Mouse (Mus musculus) myocyte (in vitro differentiated cells): Measurements from ENCODE around the gene Dgat2l6. TPM values are rescaled to one million over a fixed set of nuclear protein-coding genes. Genes with fewer than 3 reads are reported as not detected.

Experiments used
- H3K27me3 ChIP-seq: one replicate; pipeline ENCODE4 v1.6.1; 2011; ENCODE audit not compliant: control insufficient read depth, insufficient read depth, insufficient read length
- H3K36me3 ChIP-seq: one replicate; pipeline ENCODE4 v1.6.1; 2011; ENCODE audit not compliant: control insufficient read depth, insufficient read depth
- H3K4me2 ChIP-seq: one replicate; pipeline ENCODE4 v1.6.1; 2011; ENCODE audit warnings: low read depth, control low read depth
- H3K4me3 ChIP-seq: one replicate; pipeline ENCODE4 v1.5.1; 2011; ENCODE audit warnings: mild to moderate bottlenecking, control low read depth, moderate library complexity
- H3K79me2 ChIP-seq: one replicate; pipeline ENCODE4 v1.6.1; 2011; ENCODE audit not compliant: control insufficient read depth, insufficient read depth
- H3ac ChIP-seq: one replicate; pipeline ENCODE4 v1.6.1; 2011; ENCODE audit not compliant: control insufficient read depth, insufficient read length
- CEBPB ChIP-seq: IDR thresholded peaks from 2 replicates; pipeline ENCODE4 v1.6.1; 2011; ENCODE audit warnings: mild to moderate bottlenecking, moderate library complexity; ENCODE audit not compliant: poor library complexity, insufficient read depth, severe bottlenecking
- E2F4 ChIP-seq: IDR thresholded peaks from one replicate; pipeline ENCODE4 v1.6.1; 2011; ENCODE audit warnings: mild to moderate bottlenecking, control low read depth, moderate library complexity; ENCODE audit not compliant: insufficient read depth
- MAX ChIP-seq: IDR thresholded peaks from one replicate; pipeline ENCODE4 v1.6.1; 2011; ENCODE audit warnings: low read depth, mild to moderate bottlenecking, control low read depth
- MYOD1 ChIP-seq, 3 experiments: IDR thresholded peaks; one replicate each; pipeline ENCODE4 v1.6.1; 2011; ENCODE audit warnings: control low read depth in 2 of 3, low read depth in 2 of 3, mild to moderate bottlenecking in 2 of 3, moderate library complexity in 1 of 3; ENCODE audit not compliant: insufficient read length in 2 of 3, control insufficient read depth in 1 of 3
- MYOG ChIP-seq, 3 experiments: IDR thresholded peaks; one replicate each; pipeline ENCODE4 v1.6.1; 2011; ENCODE audit warnings: control low read depth in 2 of 3, low read depth in 2 of 3, mild to moderate bottlenecking in 2 of 3; ENCODE audit not compliant: insufficient read length in 2 of 3, control insufficient read depth in 1 of 3, insufficient read depth in 1 of 3
- POLR2A ChIP-seq: IDR thresholded peaks from one replicate; pipeline ENCODE4 v1.6.1; 2011; ENCODE audit warnings: low read depth, mild to moderate bottlenecking, control low read depth, moderate library complexity; ENCODE audit not compliant: insufficient read length
- POLR2AphosphoS2 ChIP-seq: IDR thresholded peaks from one replicate; pipeline ENCODE4 v1.6.1; 2011; ENCODE audit warnings: low read depth, control low read depth; ENCODE audit not compliant: insufficient read length
- REST ChIP-seq: IDR thresholded peaks from one replicate; pipeline ENCODE4 v1.6.1; 2011; ENCODE audit warnings: mild to moderate bottlenecking, control low read depth, moderate library complexity; ENCODE audit not compliant: insufficient read depth, insufficient read length
- SRF ChIP-seq: IDR thresholded peaks from one replicate; pipeline ENCODE4 v1.6.1; 2011; ENCODE audit warnings: low read depth; ENCODE audit not compliant: control insufficient read depth, insufficient read length
- TCF12 ChIP-seq: IDR thresholded peaks from one replicate; pipeline ENCODE4 v1.6.1; 2011; ENCODE audit warnings: mild to moderate bottlenecking, control low read depth; ENCODE audit not compliant: poor library complexity, insufficient read depth, severe bottlenecking
- TCF3 ChIP-seq: IDR thresholded peaks from one replicate; pipeline ENCODE4 v1.6.1; 2011; ENCODE audit warnings: low read depth, control low read depth; ENCODE audit not compliant: insufficient read length
- USF1 ChIP-seq: IDR thresholded peaks from one replicate; pipeline ENCODE4 v1.6.1; 2011; ENCODE audit warnings: low read depth, mild to moderate bottlenecking, control low read depth, moderate library complexity
- polyA plus RNA-seq: library from polyadenylated mRNA; unstranded; fragments of >200 nt; fragmentation: generic; extraction: Trizol; gene quantifications from one replicate; pipeline ENCODE4 v1.2.1, GENCODE M21; 2012; ENCODE audit warnings: missing spikeins

Gene Dgat2l6
- polyA plus RNA-seq, 1 experiment = not detected

GRCm38 (mm10) chrX:100517626-100518025, 7.0 kb upstream of the Dgat2l6 start:
- no peak overlapping the region for H3K4me3 ChIP-seq
- H3K27me3 ChIP-seq = no peaks in the 10 kb centered on the region
- no peak overlapping the region for H3ac ChIP-seq
- no peaks in the 10 kb centered on the region for H3K79me2 ChIP-seq
- no peak overlapping the region for H3K4me2 ChIP-seq
- H3K36me3 ChIP-seq = no peaks in the 10 kb centered on the region
- TF ChIP-seq TCF12 = no peak

- no peak overlapping the region for H3ac ChIP-seq
- H3K36me3 ChIP-seq = no peaks in the 10 kb centered on the region
- no peaks in the 10 kb centered on the region for H3K27me3 ChIP-seq
- TF ChIP-seq SRF (no peak), REST (no peak), MYOG (IDR thresholded peaks at IDR 0.05; ENCODE audit: control insufficient read depth in 1 of 3, insufficient read depth in 1 of 3, insufficient read length in 2 of 3, low read depth in 2 of 3) (no peak), MYOD1 (IDR thresholded peaks at IDR 0.05; ENCODE audit: control insufficient read depth in 1 of 3, insufficient read length in 2 of 3, low read depth in 2 of 3) (no peak), POLR2A (no peak), TCF12 (no peak), MAX (no peak), TCF3 (no peak), CEBPB (no peak), E2F4 (no peak), POLR2AphosphoS2 (no peak), USF1 (no peak)
- no peak overlapping the region for H3K4me2 ChIP-seq
- H3K4me3 ChIP-seq = no peak overlapping the region
- H3K79me2 ChIP-seq = no peaks in the 10 kb centered on the region
These were observed 6.1 kb upstream of the Dgat2l6 start for GRCm38 (mm10) chrX:100518532-100518931.

- TF ChIP-seq USF1 (no peak), SRF (no peak), TCF3 (no peak), POLR2AphosphoS2 (no peak), MAX (no peak), REST (no peak), POLR2A (no peak), MYOD1 (IDR thresholded peaks at IDR 0.05; ENCODE audit: control insufficient read depth in 1 of 3, insufficient read length in 2 of 3, low read depth in 2 of 3) (no peak), TCF12 (no peak), CEBPB (no peak), E2F4 (no peak), MYOG (IDR thresholded peaks at IDR 0.05; ENCODE audit: control insufficient read depth in 1 of 3, insufficient read depth in 1 of 3, insufficient read length in 2 of 3, low read depth in 2 of 3) (no peak)
- Histone ChIP-seq H3K36me3 (no peaks in the 10 kb centered on the region), H3K27me3 (no peaks in the 10 kb centered on the region), H3K79me2 (no peaks in the 10 kb centered on the region), H3K4me2 (no peak overlapping the region), H3ac (no peak overlapping the region), H3K4me3 (no peak overlapping the region)
These were observed 31.4 kb downstream of the Dgat2l6 start for GRCm38 (mm10) chrX:100556026-100556425.

GRCm38 (mm10) chrX:100565696-100566095, 41.1 kb downstream of the Dgat2l6 start:
- no peaks in the 10 kb centered on the region for H3K27me3 ChIP-seq
- no peak overlapping the region for H3K4me3 ChIP-seq
- no peak overlapping the region for H3K4me2 ChIP-seq
- TF ChIP-seq MYOG (IDR thresholded peaks at IDR 0.05; ENCODE audit: control insufficient read depth in 1 of 3, insufficient read depth in 1 of 3, insufficient read length in 2 of 3, low read depth in 2 of 3) (no peak), USF1 (no peak), TCF12 (no peak), E2F4 (no peak), CEBPB (no peak), POLR2A (no peak), POLR2AphosphoS2 (no peak), MYOD1 (IDR thresholded peaks at IDR 0.05; ENCODE audit: control insufficient read depth in 1 of 3, insufficient read length in 2 of 3, low read depth in 2 of 3) (no peak), TCF3 (no peak), REST (no peak), MAX (no peak), SRF (no peak)
- H3ac ChIP-seq = no peak overlapping the region
- H3K79me2 ChIP-seq = no peaks in the 10 kb centered on the region
- no peaks in the 10 kb centered on the region for H3K36me3 ChIP-seq

- Histone ChIP-seq H3ac (no peak within 1 kb of the TSS), H3K27me3 (no peaks in the 10 kb centered on the region), H3K4me3 (no peak within 1 kb of the TSS), H3K79me2 (no peaks in the 10 kb centered on the region), H3K4me2 (no peak within 1 kb of the TSS), H3K36me3 (no peaks in the 10 kb centered on the region)
- TF ChIP-seq CEBPB = no peak
- no peak for TF ChIP-seq TCF3
- TF ChIP-seq TCF12 = no peak
- no peak for TF ChIP-seq MAX
- no peak for TF ChIP-seq SRF
- no peak for TF ChIP-seq POLR2A
- no peak for TF ChIP-seq MYOG (IDR thresholded peaks at IDR 0.05; ENCODE audit: control insufficient read depth in 1 of 3, insufficient read depth in 1 of 3, insufficient read length in 2 of 3, low read depth in 2 of 3)
- TF ChIP-seq POLR2AphosphoS2 = no peak
- TF ChIP-seq MYOD1 (IDR thresholded peaks at IDR 0.05; ENCODE audit: control insufficient read depth in 1 of 3, insufficient read length in 2 of 3, low read depth in 2 of 3) = no peak
These were observed 47.3 kb downstream of the Dgat2l6 start, which contains the start of gene Awat1 for GRCm38 (mm10) chrX:100571951-100572350. Gene Awat1 (plus strand): TSS chrX:100572251.
